Mouse (Mus musculus) colon, adult 2 months (tissue): ENCODE data around the gene Trim39. TPM values are rescaled to one million over a fixed set of nuclear protein-coding genes. Genes with fewer than 3 reads are reported as not detected.

ENCODE experiments used
- polyA plus RNA-seq: library from polyadenylated mRNA; depleted of rRNA; stranded (reverse); fragments of >200 nt; gene quantifications from 2 replicates; pipeline ENCODE4 v1.2.3, GENCODE M21; 2012; rRNA removed

Gene Trim39
- polyA plus RNA-seq = 11.1 and 13.4 TPM in 2 replicates

GRCm38 (mm10) chr17:36271586-36272256, at the start of gene Trim39:
Gene Trim39 (minus strand): TSS chr17:36272247.

GRCm38 (mm10) chr17:36286390-36286789, 14.3 kb upstream of the Trim39 start, which contains the start of gene H2-M10.2:
Gene H2-M10.2 (minus strand): TSS chr17:36286490.

GRCm38 (mm10) chr17:36257969-36258368, 14.1 kb downstream of the Trim39 start, which contains the start of gene Rpp21:
Gene Rpp21 (minus strand): TSS chr17:36258069.

Other genes starting within 250 kb of the Trim39 start
- gene H2-T23, start 239.4 kb downstream of the Trim39 start, polyA plus RNA-seq = 331 and 384 TPM in 2 replicates
- gene H2-T22, start 229.5 kb downstream of the Trim39 start, polyA plus RNA-seq = 43.7 and 46.6 TPM in 2 replicates
- gene Gm6034, start 229.3 kb downstream of the Trim39 start, polyA plus RNA-seq = 0.10 TPM in 1 of 2 replicates, not detected in the other
- 0.09 and 0.37 TPM in 2 replicates for gene Gm11127, start 213.9 kb downstream of the Trim39 start, polyA plus RNA-seq
- gene Gm19684, start 150.6 kb downstream of the Trim39 start, polyA plus RNA-seq = 0.08 TPM in 1 of 2 replicates, not detected in the other
- 0.81 and 1.1 TPM in 2 replicates for gene Gm7030, start 142.8 kb downstream of the Trim39 start, polyA plus RNA-seq
- 6.6 and 15.8 TPM in 2 replicates for gene Gm8909, start 103.7 kb downstream of the Trim39 start, polyA plus RNA-seq
- gene H2-T3, start 82.0 kb downstream of the Trim39 start, polyA plus RNA-seq = 11.7 and 19.7 TPM in 2 replicates
- gene Rpp21, start 14.2 kb downstream of the Trim39 start, polyA plus RNA-seq = 114 and 130 TPM in 2 replicates
- not detected in 2 replicates for gene H2-M10.2, start 14.2 kb upstream of the Trim39 start, polyA plus RNA-seq
- not detected in 2 replicates for gene H2-M10.1, start 53.9 kb upstream of the Trim39 start, polyA plus RNA-seq
- gene H2-M10.3, start 96.2 kb upstream of the Trim39 start, polyA plus RNA-seq = not detected in 2 replicates
- not detected in 2 replicates for gene H2-M10.4, start 190.1 kb upstream of the Trim39 start, polyA plus RNA-seq